In the genomic region with DNA sequence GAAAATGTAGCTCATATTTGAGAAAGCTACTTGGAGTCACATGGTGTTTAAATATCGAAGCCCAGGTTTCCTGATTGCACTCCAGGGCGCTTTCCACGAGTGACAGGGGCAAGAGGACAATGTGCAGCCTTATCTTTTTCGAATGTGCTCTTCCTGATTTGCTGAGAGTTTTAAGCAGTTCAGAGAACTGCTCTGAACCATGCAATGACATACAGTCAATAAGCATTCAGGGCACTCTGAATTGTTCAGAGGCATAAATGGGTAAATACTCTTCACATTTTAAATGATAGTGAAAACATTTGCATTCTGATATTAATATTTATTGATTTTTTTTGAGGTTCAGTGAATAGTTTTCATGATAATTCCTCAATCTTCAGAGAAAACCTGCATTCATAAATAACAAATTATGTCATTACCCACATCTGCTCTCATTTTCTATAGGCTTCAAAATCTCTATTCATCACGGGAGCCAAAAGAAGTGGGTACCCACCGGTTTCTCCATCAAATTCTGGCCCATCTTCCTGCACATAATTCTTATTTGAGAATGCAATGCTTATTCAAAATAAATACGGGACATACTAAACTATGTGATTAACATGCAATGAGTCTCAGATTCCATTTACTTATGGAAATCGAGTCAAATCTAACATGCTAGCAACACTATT, we compare ENCODE assay signal across 26 mouse cellular contexts.
DNase-seq lines count a peak whose midpoint lies in the region; ATAC-seq and TF ChIP-seq lines count a peak whose summit lies in the region.
"Had no signal": no experiment of that assay in that cellular context is flagged by ENCODE, and none has a peak within 500 bp of the region (broad histone marks: within the 10 kb centered on the region; RNA-seq: fewer than 3 reads in every experiment).

No protein-coding gene starts in this region.

- no peak overlapping the region for H3K4me3 ChIP-seq in forebrain, embryonic 13.5 days
- H3K4me3 ChIP-seq in forebrain, postnatal 0 days (ENCODE audit: low read depth, low read length): no peak overlapping the region
- no peak overlapping the region for H3K4me3 ChIP-seq in midbrain, embryonic 12.5 days
- H3K4me3 ChIP-seq in midbrain, embryonic 11.5 days (ENCODE audit: low read depth, low read length): no peak overlapping the region
- no peak overlapping the region for H3K4me3 ChIP-seq in thymus, adult 2 months (ENCODE audit: control insufficient read depth, insufficient read depth, low read length)
- H3K4me3 ChIP-seq: heart, embryonic 12.5 days; heart, embryonic 15.5 days; hindbrain, embryonic 10.5 days; hindbrain, embryonic 13.5 days; intestine, embryonic 15.5 days had no signal

- no peak for TF ChIP-seq CTCF in forebrain, postnatal 0 days (IDR thresholded peaks at IDR 0.05; ENCODE audit: low read depth)
- no peak for TF ChIP-seq CTCF in thymus, adult 2 months (IDR thresholded peaks at IDR 0.05; ENCODE audit: borderline replicate concordance, control insufficient read depth, extremely low read depth, insufficient read depth, low read length, poor library complexity)

- H3K4me1 ChIP-seq in forebrain, embryonic 13.5 days: no peaks in the 10 kb centered on the region
- H3K4me1 ChIP-seq in forebrain, postnatal 0 days (ENCODE audit: insufficient read depth): no peaks in the 10 kb centered on the region
- H3K4me1 ChIP-seq in midbrain, embryonic 12.5 days: no peaks in the 10 kb centered on the region
- H3K4me1 ChIP-seq in midbrain, embryonic 11.5 days (ENCODE audit: control insufficient read depth, insufficient read depth, low read length): no peaks in the 10 kb centered on the region
- H3K4me1 ChIP-seq in thymus, adult 2 months (replicated peaks; ENCODE audit: control insufficient read depth, insufficient read depth, low read length): peaks cover 6% of the 10 kb centered on the region; the same call in 1 of the 2 replicates
- H3K4me1 ChIP-seq: heart, embryonic 12.5 days; heart, embryonic 15.5 days; hindbrain, embryonic 10.5 days; hindbrain, embryonic 13.5 days; intestine, embryonic 15.5 days had no signal

- H3K9me3 ChIP-seq in forebrain, embryonic 13.5 days (replicated peaks): no peaks in the 10 kb centered on the region
- H3K9me3 ChIP-seq in forebrain, postnatal 0 days (ENCODE audit: low read length): no peaks in the 10 kb centered on the region
- no peaks in the 10 kb centered on the region for H3K9me3 ChIP-seq in midbrain, embryonic 12.5 days
- H3K9me3 ChIP-seq in midbrain, embryonic 11.5 days (ENCODE audit: control insufficient read depth, low read length): no peaks in the 10 kb centered on the region
- H3K9me3 ChIP-seq: heart, embryonic 12.5 days; heart, embryonic 15.5 days; hindbrain, embryonic 10.5 days; hindbrain, embryonic 13.5 days; intestine, embryonic 15.5 days had no signal

- TF ChIP-seq POLR2A in thymus, adult 2 months (IDR thresholded peaks at IDR 0.05; ENCODE audit: control insufficient read depth, extremely low read depth, insufficient read depth, low read length, poor library complexity): no peak

- H3K27me3 ChIP-seq in forebrain, embryonic 13.5 days: no peaks in the 10 kb centered on the region
- H3K27me3 ChIP-seq in forebrain, postnatal 0 days (ENCODE audit: insufficient read depth, low read length): no peaks in the 10 kb centered on the region
- no peaks in the 10 kb centered on the region for H3K27me3 ChIP-seq in midbrain, embryonic 12.5 days
- no peaks in the 10 kb centered on the region for H3K27me3 ChIP-seq in midbrain, embryonic 11.5 days (ENCODE audit: control insufficient read depth, insufficient read depth, low read length)
- H3K27me3 ChIP-seq in thymus, adult 2 months (ENCODE audit: control insufficient read depth, insufficient read depth, low read length): no peaks in the 10 kb centered on the region
- H3K27me3 ChIP-seq: CH12.LX; heart, embryonic 12.5 days; heart, embryonic 15.5 days; hindbrain, embryonic 13.5 days; intestine, embryonic 15.5 days; Patski had no signal

- no peak overlapping the region for H3K27ac ChIP-seq in forebrain, embryonic 13.5 days
- H3K27ac ChIP-seq in forebrain, postnatal 0 days (ENCODE audit: low read depth, low read length): no peak overlapping the region
- H3K27ac ChIP-seq in midbrain, embryonic 12.5 days (replicated peaks): no peak overlapping the region
- H3K27ac ChIP-seq in midbrain, embryonic 11.5 days (ENCODE audit: low read depth, low read length): no peak overlapping the region
- peak overlapping the region; percentile 4; the same call in 1 of the 2 replicates for H3K27ac ChIP-seq in thymus, adult 2 months (ENCODE audit: control insufficient read depth, insufficient read depth, low read length)
- H3K27ac ChIP-seq: heart, embryonic 15.5 days; hindbrain, embryonic 10.5 days; hindbrain, embryonic 13.5 days; intestine, embryonic 15.5 days had no signal

- H3K9ac ChIP-seq in forebrain, embryonic 13.5 days: no peak overlapping the region
- H3K9ac ChIP-seq in forebrain, postnatal 0 days: no peak overlapping the region
- H3K9ac ChIP-seq in midbrain, embryonic 12.5 days (replicated peaks): no peak overlapping the region
- H3K9ac ChIP-seq in midbrain, embryonic 11.5 days (ENCODE audit: low read length): no peak overlapping the region
- H3K9ac ChIP-seq: heart, embryonic 12.5 days; heart, embryonic 15.5 days; hindbrain, embryonic 13.5 days; intestine, embryonic 15.5 days had no signal

- ATAC-seq in forebrain, embryonic 13.5 days: peak; percentile 61; the same call in 1 of the 2 replicates
- no peak for ATAC-seq in forebrain, postnatal 0 days
- ATAC-seq in midbrain, embryonic 12.5 days (ENCODE audit: low FRiP score, low read depth): 0 out of 2 replicates have a peak, but pooled peaks have one; percentile 38
- no peak for ATAC-seq in midbrain, embryonic 11.5 days (ENCODE audit: low FRiP score)
- ATAC-seq: hindbrain, embryonic 16.5 days; intestine, embryonic 15.5 days; Patski had no signal

- no peak overlapping the region for H3K4me2 ChIP-seq in forebrain, embryonic 13.5 days
- no peak overlapping the region for H3K4me2 ChIP-seq in forebrain, postnatal 0 days (ENCODE audit: low read depth)
- no peak overlapping the region for H3K4me2 ChIP-seq in midbrain, embryonic 12.5 days (replicated peaks)
- H3K4me2 ChIP-seq in midbrain, embryonic 11.5 days: no peak overlapping the region
- H3K4me2 ChIP-seq: heart, embryonic 12.5 days; heart, embryonic 15.5 days; hindbrain, embryonic 13.5 days; intestine, embryonic 15.5 days had no signal

- no peak for DNase-seq in forebrain, postnatal 0 days
- DNase-seq in midbrain, embryonic 11.5 days (ENCODE audit: low spot score, missing footprints): no peak
- DNase-seq in thymus, adult 2 months: no peak
- no peak for DNase-seq in thymus, postnatal 10 days (ENCODE audit: low spot score in 2 of 2)
- DNase-seq in cerebellum, adult 11-12 months: no peak
- DNase-seq: adrenal gland, postnatal 10 days; adrenal gland, postnatal 36 days; cerebellum, adult 18-20 months; cerebellum, adult 9-10 months; cerebellum, postnatal 14 days; gastrocnemius, postnatal 25 days; heart, adult 18-20 months; heart, postnatal 10 days; heart, postnatal 36 days; kidney, adult 11 months had no signal

- 66% methylated on average over 8 of the region's 8 CpGs for WGBS in forebrain, embryonic 13.5 days
- 64% methylated on average over 8 of the region's 8 CpGs for WGBS in forebrain, postnatal 0 days
- WGBS in midbrain, embryonic 12.5 days: 68% methylated on average over 8 of the region's 8 CpGs
- 83% methylated on average over 8 of the region's 8 CpGs for WGBS in midbrain, embryonic 11.5 days
- 84% methylated on average over 8 of the region's 8 CpGs for WGBS in thymus, adult 2 months

- no peaks in the 10 kb centered on the region for H3K36me3 ChIP-seq in forebrain, embryonic 13.5 days (ENCODE audit: poor library complexity, severe bottlenecking)
- no peaks in the 10 kb centered on the region for H3K36me3 ChIP-seq in forebrain, postnatal 0 days (ENCODE audit: insufficient read depth)
- no peaks in the 10 kb centered on the region for H3K36me3 ChIP-seq in midbrain, embryonic 12.5 days
- H3K36me3 ChIP-seq in midbrain, embryonic 11.5 days (ENCODE audit: control insufficient read depth, insufficient read depth, low read length): no peaks in the 10 kb centered on the region
- no peaks in the 10 kb centered on the region for H3K36me3 ChIP-seq in thymus, adult 2 months (ENCODE audit: control insufficient read depth, insufficient read depth, low read length)
- H3K36me3 ChIP-seq: G1E; heart, embryonic 12.5 days; heart, embryonic 15.5 days; hindbrain, embryonic 10.5 days; hindbrain, embryonic 13.5 days; intestine, embryonic 15.5 days had no signal

Comparison
In these comparisons a context has a peak if more than half of its experiments do, and no peak if none do; other contexts are left out.
1. ATAC-seq: peak in forebrain, embryonic 13.5 days (single experiment) and midbrain, embryonic 12.5 days (single experiment); none in forebrain, postnatal 0 days (single experiment) and midbrain, embryonic 11.5 days (single experiment).